Mouse (Mus musculus) thymus, postnatal 25 days (tissue): ENCODE measurements around the gene Mrps5.

Experiments
- DNase-seq: peaks from one replicate; pipeline ENCODE4 v3.0.0; 2022

Gene Mrps5

DNA sequence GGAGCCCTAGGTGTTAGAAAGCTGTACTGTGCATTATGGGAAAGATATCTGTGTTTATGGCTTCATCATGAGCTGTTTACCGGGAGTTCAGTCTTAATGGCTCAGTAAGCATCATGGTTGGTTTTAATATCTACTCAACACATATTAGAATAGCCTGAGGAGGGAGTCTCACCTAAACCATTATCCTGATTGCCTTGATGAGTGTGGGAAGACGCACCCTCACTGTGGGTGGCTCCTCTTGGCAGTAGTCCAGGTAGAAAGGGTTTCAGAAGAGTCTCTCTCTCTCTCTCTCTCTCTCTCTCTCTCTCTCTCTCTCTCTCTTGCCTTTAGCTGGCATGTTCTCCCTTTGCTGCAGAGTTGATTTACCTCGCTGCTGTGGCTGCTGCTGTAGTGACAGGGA lies 35.0 kb downstream of the Mrps5 start:
- DNase-seq = no peak

DNA sequence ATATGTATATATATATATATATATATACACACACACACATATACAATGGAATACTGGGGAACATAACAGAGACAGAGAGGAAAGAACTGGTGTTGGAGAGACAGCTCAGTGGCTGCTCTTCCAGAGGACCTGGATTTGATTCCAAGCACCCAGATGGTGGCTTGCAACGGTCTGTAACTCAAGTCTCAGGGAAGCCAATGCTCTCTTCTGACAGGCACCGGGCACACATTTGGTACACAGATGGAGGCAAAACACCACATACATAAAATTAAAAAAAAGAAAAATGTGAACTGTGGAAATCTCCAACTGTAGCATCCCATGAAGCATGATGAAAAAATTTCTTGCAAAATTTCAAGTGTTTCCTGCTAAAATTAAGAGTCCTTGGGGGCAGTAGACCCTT lies 37.8 kb downstream of the Mrps5 start:
- no peak for DNase-seq

DNA sequence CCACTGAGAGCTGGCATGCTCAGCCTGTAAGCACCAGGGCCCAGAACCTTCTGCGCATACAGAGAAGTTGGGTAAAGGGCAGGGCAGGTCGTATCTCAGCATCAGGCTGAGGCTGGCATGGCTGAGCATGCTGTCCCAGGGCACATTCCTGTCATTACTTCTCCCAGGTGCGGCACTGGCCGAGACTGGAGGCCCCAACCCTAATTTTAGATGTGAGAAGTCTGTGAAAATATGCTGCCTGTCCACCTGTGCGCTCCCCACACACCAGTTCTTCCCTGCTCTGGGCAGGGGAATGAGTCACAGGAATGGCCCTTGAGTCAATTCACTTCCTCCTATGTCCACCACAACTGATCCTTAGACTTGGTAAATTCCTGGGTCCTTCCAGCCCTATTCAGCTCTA lies 38.6 kb downstream of the Mrps5 start:
- DNase-seq = no peak

DNA sequence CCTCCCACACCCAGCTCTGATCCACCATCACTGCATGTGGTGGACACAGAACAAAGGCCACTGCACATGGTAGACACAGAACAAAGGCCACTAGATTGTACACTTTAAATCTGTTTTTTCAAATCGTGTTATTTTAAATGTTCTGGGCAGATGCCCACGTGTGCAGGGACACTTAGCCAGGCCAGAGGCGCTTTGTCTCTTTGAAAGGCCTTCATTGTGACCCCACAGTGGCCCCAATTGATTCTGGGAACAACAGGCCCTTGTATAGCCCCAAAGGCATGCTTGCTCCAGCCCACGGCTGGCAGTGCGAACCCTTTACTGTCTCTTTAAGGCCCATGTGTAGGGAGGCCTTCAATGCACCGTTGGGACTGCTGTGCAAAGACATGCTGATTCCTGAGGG lies 40.3 kb downstream of the Mrps5 start:
- DNase-seq = no peak

DNA sequence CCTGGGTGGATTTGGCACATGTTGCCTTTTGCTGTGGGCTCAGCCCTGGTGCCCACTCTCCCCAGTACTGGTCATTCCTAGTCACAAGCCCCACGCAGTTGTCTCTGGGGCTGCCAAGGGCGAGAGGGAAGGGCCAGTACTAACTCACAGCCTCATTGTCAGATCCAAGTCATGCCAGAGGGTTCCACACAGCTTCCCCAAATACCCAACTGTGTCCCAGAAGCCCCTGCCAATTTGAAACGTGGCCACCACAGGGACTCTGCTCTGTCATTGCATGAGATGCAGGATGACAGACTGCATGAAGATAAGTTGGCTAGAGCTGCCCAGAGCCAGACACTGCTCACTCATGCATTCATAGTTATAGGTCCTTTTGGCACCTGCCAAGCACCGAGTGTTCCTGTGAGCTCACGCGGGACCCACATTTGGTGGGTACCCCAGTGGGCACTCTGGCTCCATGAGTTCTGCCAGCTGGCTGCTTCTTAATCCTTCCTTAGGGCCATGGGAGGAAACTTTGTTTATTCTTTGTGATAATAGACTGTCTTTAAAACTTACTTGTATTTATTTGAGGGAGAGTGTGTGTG lies 41.1 kb downstream of the Mrps5 start:
- no peak for DNase-seq

DNA sequence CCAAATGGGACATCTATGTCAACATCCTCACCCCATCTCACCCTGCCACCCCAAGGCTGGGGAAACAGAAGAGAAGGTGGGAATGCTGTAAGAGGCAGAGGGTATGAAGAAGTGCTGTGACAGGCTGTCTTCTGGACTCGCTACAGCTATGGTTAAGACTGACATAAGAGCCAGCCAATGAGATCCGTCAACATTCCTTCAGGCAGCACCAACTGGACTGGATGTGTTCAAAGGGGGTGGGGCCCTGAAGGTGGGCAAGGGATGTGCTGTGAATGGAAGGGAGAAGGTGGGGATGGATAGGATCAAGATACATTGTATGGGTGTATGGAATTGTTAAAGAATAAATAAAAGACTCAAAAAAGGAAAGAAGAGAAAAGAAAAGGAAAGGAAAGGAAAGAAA lies 45.6 kb downstream of the Mrps5 start:
- no peak for DNase-seq

DNA sequence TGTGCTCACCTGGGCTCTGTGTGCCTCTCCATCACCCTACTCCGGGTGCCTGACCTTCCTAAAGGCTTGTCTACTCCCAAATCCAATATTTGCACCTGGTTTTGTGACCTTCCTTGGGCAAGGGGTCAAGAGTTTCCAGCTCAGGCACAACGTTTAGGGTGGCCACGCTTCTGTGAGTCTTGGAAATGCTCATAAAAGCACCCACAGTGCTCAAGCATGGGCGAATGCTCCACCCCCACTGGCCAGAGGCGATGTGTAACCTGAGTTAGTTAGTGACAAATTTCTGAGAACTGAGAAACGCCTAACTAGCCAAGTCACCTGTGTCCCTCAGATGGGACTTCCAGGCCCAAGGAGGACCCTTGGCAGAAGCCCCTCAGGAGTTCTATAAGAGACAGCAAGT lies 48.6 kb downstream of the Mrps5 start:
- DNase-seq = no peak

DNA sequence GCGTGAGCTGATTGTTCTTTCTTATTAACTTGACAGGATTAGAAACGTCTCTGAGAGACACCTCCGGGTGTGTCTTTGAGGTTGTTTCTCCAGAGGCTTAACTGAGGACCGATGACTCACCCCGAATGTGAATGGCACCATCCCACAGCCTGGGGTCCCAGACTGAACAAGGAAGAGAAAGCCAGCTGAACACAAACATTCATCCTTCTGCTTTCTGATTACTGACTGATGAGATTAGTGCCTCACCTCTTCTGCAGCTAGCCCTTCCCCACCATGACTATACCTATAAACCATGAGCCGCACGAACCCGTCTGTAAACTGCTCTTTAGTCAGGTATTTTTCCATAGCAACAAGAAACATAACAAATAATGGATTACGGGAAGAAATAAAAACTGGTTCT lies 52.0 kb downstream of the Mrps5 start:
- no peak for DNase-seq

DNA sequence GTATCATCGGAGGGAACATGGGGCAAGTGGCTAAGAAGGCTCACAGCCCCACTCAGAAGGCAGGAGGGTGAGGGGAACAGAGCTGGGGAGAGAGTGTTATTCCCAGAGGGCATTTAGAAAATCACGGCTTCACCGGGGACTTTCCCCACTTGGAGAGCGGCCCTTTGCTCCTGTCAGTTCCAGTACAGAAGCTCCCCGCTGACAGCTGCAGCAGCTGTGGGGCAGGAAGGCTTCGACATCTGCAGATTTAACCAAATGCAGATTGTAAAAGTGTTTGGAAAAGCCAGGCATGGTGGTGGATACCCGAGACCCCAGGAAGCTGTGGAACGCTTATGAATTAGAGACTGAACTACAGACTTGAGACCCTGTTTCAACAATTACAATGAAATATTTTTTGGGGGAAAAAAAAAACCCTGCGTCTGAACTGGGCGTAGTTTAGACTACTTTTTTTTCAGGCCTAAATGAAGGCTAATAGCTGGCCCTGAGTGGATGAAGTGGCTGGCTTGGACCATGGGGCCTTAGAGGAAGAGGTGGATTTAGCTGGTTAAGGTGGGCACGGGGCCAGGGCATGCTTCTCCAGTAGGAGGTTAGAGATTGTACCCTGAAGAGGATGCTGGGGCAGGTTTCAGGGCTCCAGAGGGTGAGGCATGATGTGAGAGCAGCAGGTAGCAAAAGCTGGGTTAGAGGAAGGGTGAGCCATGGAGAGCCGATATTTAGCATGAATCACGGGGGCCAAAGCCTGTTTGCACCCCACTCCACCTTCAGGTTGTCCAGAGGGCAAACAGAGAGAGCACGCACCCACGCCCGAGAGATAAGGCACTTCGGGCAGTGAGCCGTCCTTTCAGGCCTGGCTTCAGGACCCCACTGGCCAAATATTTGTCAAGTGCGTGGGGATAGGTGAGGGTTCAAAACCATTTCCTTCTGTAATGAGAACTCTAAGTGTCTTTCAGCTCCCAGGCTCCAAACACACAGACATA lies 57.0 kb downstream of the Mrps5 start:
- no peak for DNase-seq

DNA sequence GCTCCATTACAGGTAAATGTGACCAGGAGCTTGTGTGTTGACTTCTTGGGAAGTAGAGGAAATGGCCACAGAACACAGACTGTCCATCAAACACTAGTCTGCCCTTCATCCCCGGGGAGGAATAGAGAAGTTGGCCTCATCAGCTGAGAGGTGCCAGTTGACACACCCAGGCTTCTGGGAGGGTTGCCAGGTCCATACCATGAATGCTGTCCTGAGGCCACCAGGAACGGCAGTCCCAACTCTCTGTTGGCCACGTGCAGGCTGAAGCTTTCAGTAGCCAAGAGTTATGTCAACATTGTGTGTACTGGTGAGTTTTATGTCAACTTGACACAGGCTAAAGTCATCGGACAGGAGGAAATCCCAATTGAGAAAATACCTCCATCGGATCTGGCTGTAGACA lies 59.9 kb downstream of the Mrps5 start:
- DNase-seq = no peak

DNA sequence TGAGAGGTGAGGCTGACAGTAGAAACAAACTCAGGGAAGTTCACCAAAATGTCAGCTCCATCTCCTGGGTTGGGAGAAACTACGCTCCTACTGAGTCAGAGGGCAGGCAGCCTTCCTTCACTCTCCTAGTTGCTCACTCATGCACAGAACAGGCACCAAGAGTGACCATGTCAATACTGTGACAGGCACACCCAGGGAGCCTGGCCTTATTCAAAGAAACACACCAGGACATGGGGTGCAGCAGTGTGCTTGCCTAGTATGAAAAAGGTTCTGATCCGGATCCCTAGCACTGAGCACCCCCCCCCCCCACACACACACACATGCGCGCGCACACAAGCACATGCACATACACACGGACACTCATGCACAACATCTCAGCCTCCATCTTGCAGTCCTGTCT lies 61.1 kb downstream of the Mrps5 start:
- no peak for DNase-seq

DNA sequence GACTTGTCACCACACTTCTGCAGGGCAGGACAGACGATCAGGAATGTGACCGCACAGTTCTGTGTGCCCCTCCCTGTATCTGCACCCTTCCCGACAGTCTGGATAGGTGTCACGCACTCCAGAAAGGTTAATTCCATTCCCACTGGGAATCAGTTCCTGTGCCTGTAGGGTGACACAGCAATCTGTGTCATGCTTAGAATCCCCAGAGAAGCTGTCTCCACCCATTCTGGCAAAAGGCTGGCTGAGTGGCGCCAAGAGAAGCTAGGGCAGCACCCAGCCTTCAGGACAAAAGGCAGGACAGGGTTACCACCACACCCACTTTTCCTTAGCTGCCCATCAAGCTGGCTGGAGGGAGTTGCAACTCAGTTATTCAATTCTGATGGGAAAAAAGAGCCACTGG lies 62.9 kb downstream of the Mrps5 start:
- DNase-seq = no peak

DNA sequence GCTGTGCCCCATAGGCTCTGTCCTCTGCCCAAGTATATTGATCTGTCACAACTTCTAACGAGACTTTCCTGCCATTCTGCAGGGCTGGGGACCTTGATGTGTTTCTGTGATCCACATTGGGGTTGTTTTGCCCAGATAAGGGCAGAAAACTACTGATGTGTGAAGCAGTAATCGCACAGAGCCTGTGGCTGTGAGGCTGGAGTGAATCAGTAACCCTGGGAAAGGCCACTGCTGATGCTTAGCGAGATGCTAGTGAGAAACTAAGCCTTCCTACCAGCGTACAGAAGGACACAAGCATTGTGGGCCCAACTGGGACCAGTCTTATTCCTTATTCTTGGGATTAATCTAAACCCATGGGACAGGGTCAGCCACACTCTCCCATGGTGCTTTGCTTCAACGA lies 64.6 kb downstream of the Mrps5 start:
- DNase-seq = no peak

DNA sequence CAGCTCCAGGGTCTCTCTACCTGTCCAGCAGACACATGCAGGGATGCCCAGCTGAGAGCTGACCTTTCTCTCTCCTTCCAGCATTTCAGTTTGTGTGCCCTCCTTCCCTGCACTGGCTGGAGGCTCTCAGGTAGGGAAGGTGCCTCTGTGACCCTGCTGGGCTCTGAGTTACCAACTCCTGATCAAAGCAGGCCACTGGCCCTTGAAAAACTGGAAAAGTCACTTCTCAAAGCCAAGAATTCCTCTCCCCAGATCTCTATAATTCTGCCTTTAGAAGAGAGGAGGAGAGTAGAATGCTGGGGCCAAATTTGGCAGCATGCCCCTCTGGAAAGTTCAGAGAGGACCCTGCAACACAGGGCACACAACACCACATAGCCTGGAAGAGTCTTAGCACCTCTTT lies 65.3 kb downstream of the Mrps5 start:
- no peak for DNase-seq

DNA sequence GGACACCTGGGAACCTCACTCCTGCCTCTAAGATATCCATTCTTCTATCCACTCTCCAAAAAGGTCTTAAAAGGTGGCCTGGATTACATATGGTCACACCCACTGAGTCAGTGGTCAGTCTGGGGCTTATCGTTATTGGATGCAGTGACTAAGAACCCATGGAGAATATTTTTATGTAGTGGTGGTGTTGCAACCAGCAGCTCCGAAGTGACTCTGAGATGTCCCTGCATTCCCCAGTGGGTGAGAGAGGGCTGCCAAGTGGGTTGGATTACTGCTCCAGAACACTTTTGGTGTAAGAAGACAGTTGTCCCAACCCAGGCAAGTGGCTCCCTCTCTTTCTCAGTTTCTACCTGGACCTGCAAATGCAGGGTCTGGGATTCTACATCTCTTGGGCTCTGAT lies 65.8 kb downstream of the Mrps5 start:
- DNase-seq = no peak

DNA sequence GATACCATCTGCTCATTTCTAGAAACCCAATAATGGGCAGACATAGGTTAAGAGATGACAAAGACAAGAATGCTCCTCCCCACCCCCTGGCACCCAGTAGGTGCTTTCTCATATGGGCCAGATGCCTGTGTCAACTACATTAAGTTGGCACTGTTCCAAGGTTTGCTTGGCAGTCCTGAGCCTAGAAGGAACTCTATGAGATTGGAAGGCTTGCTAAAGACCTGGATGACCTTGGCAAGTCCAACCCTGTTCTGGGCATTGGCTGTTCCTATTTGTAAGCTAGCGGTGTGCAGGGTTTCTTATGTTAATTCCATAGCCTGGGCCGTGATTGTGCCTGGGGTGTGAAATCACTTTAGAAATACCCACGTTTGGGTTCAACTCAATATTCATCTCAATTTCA lies 67.8 kb downstream of the Mrps5 start:
- no peak for DNase-seq

DNA sequence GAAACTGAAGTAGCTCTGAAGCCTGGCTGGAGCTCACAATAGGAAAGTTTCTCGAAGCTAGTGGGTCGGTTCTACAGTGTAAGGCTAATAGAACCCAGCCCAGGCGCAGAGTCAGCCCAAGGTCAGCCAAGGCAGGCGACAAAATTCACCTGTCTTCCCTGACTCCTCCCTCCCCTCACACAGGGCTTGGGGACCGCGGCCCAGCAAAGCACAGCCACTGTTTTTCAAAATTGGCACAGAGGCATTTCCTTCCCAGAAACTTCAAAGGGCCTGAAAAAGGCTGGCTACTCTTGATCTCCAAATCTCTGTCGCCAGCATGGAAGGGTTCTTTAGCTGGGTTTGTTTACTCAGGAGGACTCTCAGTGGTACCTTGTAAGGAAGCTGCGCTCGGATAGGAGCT lies 68.4 kb downstream of the Mrps5 start:
- no peak for DNase-seq

DNA sequence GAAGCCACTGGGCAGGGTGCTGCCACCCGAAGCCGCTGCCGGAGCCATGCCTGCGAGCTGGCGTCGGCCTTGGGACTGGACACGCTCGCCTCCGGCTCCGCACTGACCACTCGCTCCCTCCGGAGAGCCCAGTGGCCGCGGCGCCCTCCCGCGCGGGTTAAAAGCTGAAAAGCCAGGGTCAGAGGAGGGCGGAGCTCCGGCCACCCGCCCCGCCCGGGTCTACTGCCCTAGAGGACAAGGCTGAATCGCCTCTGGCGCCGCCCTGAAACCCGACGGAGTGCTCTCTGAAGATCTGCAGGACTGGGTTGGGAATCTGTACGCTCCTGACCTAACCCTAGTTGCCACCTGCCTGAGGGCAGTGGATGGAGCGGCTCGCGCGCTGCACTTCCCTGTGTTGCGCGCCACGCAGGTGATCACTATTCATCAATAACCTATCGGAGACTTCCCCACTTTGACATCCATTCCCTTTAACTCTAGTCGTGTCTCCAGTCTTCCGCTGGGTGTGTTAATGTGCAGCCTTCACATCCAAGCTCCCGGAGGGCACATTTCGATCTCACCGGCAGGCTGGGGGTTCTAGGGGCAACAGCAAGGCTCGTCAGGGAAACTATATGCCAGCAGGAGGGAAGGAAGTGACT lies 69.2 kb downstream of the Mrps5 start, which contains the start of gene Mal:
Gene Mal, minus strand, starts transcription at position 610 of the 635 bp plus-strand sequence.
- DNase-seq = no peak
